Mouse (Mus musculus): ENCODE measurements around the gene Ncoa7.

Ncoa7 gene

DNA sequence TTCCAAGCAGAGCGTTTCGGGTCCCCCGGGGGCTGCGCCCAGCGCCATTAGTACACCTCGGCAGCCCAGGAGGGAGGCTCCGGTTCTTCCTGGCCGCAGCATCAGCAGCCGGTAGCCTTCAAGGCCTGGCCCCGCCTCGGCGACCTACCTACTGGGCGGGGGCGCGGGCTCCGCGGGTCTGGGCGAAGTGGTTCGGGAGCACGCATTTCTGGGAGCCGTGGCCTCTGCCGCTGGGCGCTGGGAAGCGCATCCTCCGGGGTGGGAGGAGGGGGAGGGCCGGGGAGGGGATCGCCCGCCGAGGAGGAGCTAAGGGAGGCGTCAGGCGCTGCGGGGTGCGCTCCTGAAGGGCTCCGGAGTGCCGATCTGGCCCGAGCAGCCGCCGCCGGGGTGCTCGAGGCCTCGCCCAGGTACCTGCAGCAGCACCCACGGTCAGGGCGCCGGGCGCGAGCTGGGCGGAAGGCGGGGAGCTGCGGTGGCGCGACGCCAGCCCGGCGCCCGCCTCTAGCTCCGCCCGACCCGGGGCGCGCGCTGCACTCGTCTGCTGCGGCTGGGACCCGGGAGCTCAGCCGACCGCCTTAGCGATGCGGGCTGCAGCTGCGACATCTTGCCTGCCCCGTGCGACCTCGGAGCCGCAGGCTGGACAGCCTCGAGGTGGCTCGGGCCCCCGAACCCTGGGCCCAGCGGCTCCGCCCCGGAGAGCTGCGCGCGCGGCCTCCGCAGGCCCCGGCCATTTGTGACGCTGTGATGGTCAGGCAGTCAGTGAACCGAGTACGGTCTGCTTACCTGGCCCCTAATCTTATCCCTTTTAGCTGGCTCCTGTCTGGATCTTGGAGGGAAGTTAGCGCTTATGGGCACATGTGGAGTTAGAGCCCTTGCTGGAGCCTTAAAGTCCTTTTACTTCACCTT is at the start of gene Ncoa7:
Ncoa7 (minus strand) TSS at position 646 of the 906 bp plus-strand sequence.
- DNase-seq (ENCODE audit: low read depth, low spot score): peak; percentile 69

DNA sequence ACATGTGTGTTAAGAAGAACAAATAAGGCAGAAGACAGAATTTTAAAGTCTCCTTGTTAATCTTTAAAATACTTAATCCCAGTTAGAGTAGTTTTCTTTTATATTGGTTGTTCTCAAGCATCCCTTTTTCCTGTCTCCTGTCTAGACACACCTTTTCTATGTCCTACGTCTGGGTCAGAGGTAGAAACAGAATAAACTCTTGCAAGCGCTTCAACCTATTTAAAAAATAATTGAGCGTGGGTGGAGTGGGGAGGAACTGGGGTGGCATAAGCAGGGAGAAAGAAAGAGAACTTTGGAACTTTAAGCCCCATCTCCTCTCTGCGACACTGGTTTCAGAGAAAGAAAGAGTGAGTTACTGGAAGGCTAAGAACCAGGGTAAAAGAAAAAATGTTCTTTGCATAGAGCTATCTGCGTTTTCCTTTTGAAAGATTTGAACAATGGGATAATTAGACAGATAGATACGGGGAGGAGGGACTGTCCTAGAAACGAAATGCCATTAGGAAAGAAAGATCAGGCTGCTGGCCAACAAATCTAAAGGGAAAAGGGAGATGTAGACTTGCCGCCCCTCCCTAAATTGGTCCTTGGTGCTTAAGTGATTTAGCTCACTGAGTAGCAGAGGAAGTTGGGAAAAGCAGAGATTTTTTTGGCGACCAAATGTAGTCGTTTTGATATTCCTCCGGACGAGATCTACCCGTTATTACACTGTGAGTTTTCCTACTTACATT is 42.1 kb upstream of the Ncoa7 start:
- DNase-seq (ENCODE audit: low read depth, low spot score): no peak

DNA sequence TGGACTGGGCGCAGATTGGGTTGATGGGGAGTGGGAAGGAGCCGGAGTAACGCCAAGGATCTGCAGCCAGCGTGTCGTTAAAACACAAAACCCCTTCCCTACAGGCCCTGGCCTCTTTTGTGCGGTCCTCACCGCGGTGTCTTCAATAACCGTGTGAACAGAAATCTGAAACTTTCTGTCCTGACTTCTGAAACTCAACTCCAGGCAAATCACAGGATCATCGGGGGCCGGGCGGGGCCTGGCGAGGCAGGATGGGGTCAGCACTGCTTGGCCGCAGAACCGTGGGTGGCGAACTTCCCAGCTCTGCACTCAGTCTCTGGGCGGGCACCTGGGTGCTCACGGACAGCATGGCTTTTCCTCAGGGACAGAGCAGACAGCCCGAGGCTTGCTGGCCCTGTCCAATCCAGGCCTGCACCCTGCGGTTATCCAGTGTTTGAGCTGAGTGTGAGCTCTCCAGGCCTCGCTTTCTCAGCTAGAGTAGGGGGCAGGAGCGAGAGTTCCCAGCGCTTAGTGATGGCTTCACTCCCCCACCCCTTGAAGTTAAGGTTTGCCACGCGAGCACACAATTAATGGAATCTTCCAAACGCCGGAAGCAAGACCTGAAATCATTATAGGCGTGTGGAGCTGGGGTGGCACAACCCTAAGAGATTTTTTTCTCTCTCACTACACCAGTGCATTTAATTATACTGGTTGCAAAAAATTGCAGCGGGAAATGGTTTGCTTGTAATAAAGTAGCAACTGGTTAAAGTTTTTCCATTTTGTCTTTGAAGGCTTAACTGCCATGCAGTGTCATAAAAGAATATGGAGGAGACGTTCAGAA is 41.3 kb upstream of the Ncoa7 start:
- peak; percentile 26 for DNase-seq (ENCODE audit: low read depth, low spot score)

DNA sequence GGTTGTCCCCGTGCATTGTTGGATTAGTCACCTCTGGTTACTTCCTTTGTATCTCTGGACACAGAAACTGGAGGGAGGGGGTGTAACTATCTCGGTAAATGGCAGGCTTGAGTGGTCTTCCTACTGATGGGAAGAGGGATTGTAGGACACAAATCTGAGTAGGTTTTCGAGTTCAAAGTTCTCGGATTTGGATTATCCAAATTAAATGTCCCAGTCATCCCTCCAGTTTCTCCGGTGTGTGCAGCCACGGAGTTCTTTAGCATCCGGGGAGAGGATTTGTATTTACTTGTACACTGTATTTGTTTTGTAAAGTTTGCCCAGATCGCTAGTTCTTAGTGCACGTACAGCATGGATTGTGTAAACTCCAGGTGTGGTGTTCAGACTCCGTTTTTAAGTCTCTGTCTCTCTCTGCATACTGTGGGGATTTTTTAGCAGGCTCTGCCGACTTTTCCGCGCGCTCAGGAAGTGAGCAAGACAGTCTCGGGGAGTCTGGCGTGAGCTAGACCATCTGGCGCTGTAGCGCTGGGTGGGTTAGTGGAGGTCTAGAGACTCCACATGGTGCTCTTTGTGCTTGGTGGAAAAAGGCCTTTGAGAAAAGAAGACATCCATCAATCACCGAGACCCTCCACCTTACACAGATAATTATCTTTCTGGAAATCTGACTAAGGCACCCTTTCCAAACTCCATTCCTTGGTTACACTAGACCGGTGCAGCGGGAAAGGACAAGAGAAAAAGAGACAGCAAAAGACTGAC is 40.5 kb upstream of the Ncoa7 start:
- peak; percentile 48 for DNase-seq (ENCODE audit: low read depth, low spot score)

DNA sequence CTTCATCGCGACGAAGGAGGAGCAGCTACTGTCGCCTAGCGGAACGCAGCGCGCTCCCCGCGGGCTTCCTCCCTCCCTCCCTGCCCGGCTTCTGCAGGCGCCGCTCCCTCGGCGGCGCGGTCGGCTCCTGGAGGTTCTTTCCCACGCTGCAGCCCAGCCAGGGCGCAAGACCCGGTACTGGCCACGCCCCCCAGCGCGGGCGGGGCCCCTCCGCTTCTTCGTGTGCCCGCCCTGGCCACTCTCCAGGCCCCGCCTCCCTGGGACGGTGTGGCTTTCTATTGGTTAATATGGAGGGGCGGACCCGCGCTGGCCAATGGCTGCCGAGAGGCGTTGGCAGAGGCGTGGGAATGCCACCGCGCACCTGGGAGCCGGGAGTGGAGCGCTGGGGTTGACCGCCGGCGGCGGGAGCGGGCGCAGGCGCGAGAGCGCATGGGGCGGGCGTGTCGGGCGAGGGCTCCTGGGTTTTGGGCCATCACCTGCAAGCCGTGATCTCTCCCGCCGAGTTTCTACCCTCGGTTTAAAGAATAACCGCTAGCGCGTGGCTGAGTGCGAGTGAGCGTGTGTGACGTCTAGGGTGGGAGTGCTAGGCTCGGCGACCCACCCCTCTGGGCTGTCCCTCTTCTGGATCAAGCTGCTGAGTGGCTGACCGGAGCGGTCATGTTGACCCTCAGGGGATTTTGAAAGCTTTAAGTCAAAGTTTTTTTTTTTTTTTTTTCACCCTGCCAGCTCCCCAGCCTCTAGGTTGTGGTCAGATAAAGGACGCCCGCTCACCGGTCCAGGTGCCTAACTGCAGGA is 39.7 kb upstream of the Ncoa7 start, which contains the start of gene Hey2:
Hey2 (minus strand) TSS at position 159 of the 795 bp plus-strand sequence.
- peak; percentile 94 for DNase-seq (ENCODE audit: low read depth, low spot score)

DNA sequence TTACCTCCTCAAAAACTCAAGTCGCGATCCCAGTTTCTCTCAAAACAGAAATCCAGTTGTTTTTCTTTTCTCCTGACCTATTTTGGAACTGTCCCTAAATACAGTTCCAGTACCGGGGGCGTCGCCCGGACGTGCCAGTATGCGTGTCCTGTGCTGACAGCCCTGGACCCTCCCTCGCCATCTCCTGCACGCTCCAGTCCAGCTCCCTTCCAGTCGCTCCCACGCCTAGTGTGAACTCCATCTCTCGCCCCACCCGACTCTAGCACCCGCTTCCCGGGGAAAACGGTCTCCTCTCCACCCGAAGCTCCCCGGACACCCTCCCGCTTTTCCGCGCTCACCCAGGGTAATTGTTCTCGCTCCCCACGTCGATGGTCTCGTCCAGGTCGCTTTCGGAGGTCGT is 39.1 kb upstream of the Ncoa7 start:
- DNase-seq (ENCODE audit: low read depth, low spot score): no peak

DNA sequence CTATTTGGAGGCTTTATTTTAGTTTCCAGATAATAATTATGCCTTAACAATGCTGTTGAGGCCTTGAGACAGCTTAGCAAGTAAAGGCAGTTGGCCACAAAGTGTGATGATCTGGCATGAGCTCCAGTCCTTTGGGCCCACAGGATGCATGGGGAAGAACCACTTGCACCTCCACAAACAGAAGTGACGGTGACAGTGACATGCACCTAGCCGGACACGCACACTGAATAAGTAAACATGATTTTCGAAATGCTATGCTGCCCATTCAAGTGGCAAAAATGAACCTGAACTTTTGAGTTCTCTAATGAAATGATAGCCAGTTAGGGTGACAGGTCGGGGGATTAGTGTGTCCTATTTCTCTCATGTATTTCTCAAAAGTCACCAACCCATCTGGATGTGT is 37.7 kb upstream of the Ncoa7 start:
- DNase-seq (ENCODE audit: low read depth, low spot score): no peak

DNA sequence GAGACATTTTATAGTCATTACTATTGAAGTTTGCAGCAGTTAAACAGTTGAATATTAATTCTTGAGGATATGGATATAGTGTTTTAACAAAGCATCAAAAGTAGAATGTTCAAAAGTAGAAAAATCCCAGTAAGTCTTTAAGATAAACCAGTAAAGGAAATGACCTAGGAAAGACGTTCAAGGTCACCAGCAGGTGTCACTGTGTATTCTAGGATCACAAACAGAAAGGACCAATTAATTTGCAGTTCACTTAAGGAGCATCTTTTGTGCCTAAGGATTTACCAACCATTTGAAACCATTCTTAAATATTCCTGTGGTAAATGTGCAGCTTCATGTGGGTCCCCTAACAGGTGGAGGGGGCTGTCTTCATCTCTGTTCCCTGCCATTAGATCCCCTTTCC is 35.1 kb upstream of the Ncoa7 start:
- peak; percentile 26 for DNase-seq (ENCODE audit: low read depth, low spot score)

DNA sequence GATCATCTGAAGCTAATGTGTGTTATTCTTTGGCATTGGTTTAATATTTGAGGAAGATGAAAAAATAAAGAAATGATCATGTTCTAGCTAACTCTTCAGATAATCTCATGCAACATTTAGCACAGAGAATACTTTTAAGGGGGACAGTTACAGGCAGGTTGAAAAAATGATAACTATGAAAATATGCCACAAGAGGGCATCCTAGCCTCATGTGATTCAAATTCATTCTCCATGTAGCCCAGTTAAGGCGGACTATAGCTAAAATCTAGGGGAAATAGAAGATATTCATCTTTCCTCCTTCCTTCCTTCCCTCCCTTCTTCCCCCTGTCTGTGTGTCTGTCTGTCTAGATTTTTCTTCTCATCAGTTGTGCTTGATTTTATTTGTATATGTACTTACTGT is 21.9 kb upstream of the Ncoa7 start:
- DNase-seq (ENCODE audit: low read depth, low spot score): peak; percentile 48

DNA sequence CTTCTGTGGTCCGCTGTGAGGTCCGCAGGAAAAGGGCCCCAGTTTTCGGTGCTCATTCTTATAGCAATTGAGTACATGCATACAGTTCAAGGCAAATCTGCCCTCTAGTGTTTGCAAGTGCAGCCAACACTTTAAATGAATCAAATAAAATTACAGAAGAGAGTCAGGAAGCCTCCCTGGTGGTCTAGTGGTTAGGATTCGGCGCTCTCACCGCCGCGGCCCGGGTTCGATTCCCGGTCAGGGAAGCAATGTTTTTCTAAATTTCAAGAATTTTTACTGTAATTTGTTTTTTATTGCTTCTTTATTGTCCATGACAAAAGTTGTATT is 7.8 kb upstream of the Ncoa7 start:
- DNase-seq (ENCODE audit: low read depth, low spot score): peak; percentile 86

DNA sequence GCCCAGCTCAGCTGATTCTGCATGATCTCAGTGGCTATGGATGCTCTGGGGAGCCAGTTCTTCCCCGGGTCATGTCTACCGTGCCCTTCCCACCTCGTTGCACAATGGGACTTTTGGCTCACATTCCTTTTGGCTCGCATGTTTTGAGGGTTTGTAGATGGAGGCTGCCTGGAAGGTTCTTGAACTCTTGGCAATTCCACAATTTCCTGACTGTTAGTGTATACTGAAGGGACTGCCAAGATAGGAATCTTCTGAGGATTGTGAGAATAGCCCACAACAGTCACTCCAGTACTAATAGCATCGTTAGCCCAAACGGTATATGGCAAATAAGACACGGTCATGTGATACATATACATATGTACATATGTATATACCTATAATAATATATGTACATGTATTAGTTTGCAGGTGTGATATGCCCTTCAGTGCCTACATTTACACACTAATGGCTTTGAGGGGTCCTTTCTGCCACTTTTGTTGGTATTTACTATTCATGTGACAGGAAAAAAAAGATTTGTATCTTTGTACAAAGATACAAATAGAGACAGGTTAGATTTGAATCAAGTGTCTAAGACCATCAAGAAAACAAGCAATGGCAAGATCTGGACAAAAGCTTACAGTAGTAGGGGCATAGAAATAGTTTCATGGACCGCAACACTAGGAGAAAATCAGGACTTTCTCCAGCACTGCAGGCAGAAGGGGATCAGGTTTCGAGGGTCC is 7.3 kb upstream of the Ncoa7 start:
- DNase-seq (ENCODE audit: low read depth, low spot score): no peak

DNA sequence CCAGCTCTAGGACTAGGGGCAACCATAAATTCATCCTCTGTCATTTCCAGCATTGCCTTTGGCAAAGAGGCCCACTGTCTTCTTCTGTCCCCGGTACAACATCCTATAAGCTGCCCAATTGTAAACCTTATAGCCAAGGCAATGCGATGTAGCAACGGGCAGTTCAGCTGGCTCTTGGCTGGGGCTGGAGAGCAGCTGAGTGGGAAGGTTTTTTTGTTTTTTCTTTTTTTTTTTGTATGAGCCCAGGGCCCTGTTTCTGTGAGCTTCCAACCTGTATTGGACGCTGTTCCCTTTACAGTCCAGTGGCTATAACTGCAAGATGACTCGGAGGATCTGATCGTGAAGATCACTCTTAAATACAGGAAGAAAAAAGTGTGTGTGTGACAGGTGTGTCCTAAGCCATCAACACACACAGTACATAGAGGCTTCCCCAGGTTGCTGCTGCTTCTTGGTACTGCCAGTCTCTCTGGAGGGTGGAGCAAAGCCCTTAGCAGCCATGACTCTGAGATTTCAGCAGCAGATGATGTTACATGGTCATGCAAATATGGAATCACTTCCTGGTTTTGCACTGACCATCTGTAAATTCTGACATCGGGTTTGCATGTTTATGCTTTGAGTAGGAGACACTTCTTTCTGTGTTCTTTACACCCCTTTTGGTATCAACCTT is 594 bp upstream of the Ncoa7 start:
- DNase-seq (ENCODE audit: low read depth, low spot score): no peak

DNA sequence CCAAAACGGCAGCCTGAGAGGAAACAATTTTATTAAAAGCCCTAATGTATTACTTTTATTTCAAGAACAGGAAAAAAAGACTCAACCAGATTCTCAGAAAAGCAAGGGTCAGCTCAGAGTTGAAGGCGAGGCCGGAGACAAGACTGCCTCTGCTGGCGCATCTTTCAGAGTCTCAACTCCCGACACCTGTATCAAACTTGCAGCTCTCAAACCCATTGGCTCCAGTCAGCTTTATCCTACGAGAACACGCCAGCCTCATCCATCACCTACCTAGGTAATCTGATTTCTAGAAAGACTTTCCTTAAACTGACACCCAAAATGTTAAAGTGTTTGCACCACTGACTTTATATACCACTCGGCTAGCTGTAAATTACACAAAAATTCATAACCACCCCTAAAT is 1.1 kb downstream of the Ncoa7 start:
- DNase-seq (ENCODE audit: low read depth, low spot score): no peak

DNA sequence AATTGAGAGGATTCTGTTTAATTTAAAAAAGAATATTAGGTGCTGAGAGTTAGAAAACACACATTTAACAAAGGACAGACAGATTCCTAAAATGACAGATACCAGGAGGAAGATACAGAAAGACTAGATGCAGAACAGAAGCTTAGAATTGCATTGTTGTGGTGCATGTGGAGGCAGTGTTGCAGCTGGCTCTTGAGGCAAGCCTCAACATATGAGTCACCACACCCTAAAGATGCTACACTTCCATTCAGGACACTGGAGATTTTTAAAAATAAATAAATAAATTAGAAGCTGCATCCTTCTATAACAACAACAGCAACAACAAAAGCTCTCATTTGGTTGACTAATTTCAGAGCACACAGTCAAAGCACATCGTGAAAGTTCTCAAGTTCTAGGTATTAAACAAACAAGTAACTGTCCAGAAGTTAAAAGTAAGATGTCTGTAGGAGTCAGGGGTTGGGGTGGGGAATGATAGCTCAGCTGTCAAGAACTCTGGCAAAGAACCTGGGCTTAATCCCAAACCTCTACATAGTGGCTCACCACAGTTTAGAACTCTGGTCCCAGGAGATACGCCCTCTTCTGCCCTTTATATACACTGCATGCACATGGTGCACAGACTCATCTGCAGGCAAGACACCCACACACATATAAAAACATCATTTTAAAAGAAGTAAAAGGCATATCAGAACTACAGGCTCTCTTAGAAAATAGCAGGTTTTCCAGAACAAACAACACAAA is 3.2 kb downstream of the Ncoa7 start:
- DNase-seq (ENCODE audit: low read depth, low spot score): no peak

DNA sequence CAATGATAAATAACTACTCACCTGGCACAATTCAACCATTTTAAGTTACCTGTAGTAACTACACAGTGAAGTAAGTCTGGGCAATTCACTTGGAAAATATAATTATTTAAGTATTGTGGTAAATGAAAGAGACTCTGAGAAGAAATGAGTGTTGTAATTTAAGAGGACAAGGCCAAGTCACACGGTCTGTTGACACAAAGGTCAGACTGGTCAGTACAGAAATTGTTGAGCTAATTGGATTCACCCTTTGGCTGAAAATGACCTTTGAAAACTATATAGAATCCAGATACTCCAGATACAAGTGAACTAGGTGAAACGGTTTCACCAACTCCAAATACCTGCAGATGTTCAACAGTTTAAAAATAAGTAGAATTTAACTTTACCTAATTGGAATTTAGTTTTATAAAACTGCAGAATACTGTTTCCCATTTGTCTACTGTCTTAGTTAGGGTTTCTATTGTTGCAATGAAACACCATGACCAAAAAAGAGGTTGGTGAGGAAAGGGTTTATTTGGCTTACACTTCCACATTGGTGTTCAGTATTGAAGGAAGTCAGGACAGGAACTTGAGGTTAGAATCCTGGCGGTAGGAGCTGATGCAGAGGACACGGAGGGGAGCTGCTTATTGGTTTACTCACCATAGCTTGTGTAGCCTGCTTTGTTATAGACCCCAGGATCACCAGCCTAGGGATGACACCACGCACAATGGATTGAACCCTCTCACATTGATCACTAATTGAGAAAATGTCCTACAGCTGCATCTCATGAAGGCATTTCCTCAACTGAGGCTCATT is 6.5 kb downstream of the Ncoa7 start:
- DNase-seq (ENCODE audit: low read depth, low spot score): no peak

DNA sequence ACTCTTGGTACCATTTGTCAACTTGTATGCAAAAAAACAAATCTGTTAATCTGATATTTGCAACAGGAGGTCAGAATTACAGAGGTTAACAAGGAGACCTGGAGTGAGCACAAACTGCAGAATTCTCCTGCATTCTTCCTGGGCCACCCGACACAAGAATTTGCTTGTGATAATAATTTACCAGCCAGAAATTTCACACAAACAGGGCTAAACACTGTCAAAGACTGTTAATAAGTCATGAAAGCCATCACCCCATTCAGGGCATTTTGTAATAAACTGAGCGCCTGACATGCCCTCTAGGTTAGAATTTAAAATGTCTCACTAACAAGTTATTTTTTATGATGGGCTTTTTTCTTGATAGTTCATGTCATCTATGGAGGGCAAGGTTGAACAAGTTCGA is 12.1 kb downstream of the Ncoa7 start:
- DNase-seq (ENCODE audit: low read depth, low spot score): no peak

DNA sequence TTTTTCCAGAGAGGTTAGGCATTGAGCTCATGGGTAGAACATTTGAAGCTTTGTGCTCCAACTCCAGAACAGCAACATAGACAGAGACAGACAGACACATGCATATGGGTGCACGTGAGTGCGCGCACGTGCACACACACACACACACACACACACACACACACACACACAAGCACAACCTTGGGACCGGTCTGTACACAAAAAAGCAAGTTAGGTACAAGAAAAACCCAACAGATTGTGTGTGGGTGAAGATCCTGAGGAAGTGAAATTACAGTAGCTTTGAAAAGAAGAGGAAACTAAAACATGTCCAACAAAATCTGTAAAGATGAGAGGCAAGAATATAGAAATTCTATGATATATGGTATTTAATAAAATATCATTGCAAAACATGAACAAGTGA is 13.6 kb downstream of the Ncoa7 start:
- DNase-seq (ENCODE audit: low read depth, low spot score): no peak

DNA sequence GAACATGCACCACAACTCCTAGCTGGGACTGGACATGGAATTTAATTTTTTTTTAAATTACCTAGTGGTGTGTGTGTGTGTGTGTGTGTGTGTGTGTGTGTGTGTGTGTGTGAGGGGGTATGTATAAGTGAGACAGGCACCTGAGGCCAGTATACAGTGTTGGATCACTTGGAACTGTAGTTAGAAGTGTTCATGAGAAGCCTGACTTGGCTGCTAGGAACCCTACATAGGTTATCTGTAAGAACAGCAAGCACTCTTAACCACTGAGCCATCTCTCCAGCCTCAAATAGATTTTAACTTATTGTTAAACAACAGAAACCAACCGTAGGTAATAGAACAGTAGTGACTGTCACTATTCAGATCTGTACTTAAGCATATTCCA is 14.8 kb downstream of the Ncoa7 start:
- DNase-seq (ENCODE audit: low read depth, low spot score): no peak
